Mouse (Mus musculus) liver, postnatal 0 days (tissue): Measurements from ENCODE around the gene Gucy1a1. TPM values are rescaled to one million over a fixed set of nuclear protein-coding genes. Genes with fewer than 3 reads are reported as not detected.

Experiments
- ATAC-seq: fragments of 200-750 bp; cut with Nextera tagmentation; 2 replicates; pipeline ENCODE4 v1.8.0; 2017; ENCODE audit warnings: mild to moderate bottlenecking, moderate library complexity
- DNase-seq: peaks from one replicate; pipeline ENCODE4 v3.0.0-alpha.2; 2016
- H3K27ac ChIP-seq: fragments of 300-500 bp; sonication (generic); 2 replicates; pipeline ENCODE4 v1.5.1; 2014; ENCODE audit warnings: antibody characterized with exemption, moderate library complexity, mild to moderate bottlenecking, low read depth
- H3K27me3 ChIP-seq: fragments of 300-500 bp; sonication (generic); 2 replicates; pipeline ENCODE4 v1.6.1; 2014; ENCODE audit warnings: low read length, control low read depth, mixed read lengths; ENCODE audit not compliant: insufficient read depth
- H3K36me3 ChIP-seq: fragments of 300-500 bp; sonication (generic); replicated peaks from 2 replicates; pipeline ENCODE4 v1.6.1; 2014; ENCODE audit warnings: mild to moderate bottlenecking, control low read depth, low read length, moderate library complexity, mixed read lengths; ENCODE audit not compliant: insufficient read depth
- H3K4me1 ChIP-seq: fragments of 300-500 bp; sonication (generic); 2 replicates; pipeline ENCODE4 v1.6.1; 2014; ENCODE audit warnings: antibody characterized with exemption, mild to moderate bottlenecking, control low read depth; ENCODE audit not compliant: insufficient read depth
- H3K4me2 ChIP-seq: fragments of 300-500 bp; sonication (generic); 2 replicates; pipeline ENCODE4 v1.6.1; 2014; ENCODE audit warnings: low read depth, mild to moderate bottlenecking, low read length, moderate library complexity, mixed read lengths
- H3K4me3 ChIP-seq: fragments of 300-500 bp; sonication (generic); 2 replicates; pipeline ENCODE4 v1.5.1; 2014; ENCODE audit warnings: low read depth, low read length
- H3K9ac ChIP-seq: fragments of 300-500 bp; sonication (generic); replicated peaks from 2 replicates; pipeline ENCODE4 v1.6.1; 2014; ENCODE audit warnings: mild to moderate bottlenecking, moderate library complexity
- H3K9me3 ChIP-seq: fragments of 300-500 bp; sonication (generic); 2 replicates; pipeline ENCODE4 v1.6.1; 2016; ENCODE audit warnings: mild to moderate bottlenecking, control low read depth, low read length, mixed read lengths
- CTCF ChIP-seq: sonication (generic); IDR thresholded peaks from 2 replicates; pipeline ENCODE4 v1.5.1; 2016; ENCODE audit warnings: antibody characterized with exemption, low read depth
- EP300 ChIP-seq: IDR thresholded peaks from 2 replicates; pipeline ENCODE4 v1.6.1; 2016; ENCODE audit warnings: antibody characterized with exemption, low read depth, mild to moderate bottlenecking
- WGBS: fragments of 180-500 bp; shearing (Covaris S2); extraction: QIAGEN DNeasy Blood & Tissue Kit; methylation state at CpG from one replicate; pipeline ENCODE4 v1.1.7; 2014; ENCODE audit not compliant: insufficient replicate concordance; 5-methylcytosine and 5-hydroxymethylcytosine counted together
- microRNA-seq: library from miRNA; unstranded; fragments of <30 nt; microRNA quantifications from one replicate; pipeline ENCODE4, GENCODE M21; 2016
- polyA plus RNA-seq: library from polyadenylated mRNA; unstranded; fragments of >200 nt; fragmentation: Nextera tagmentation; extraction: Ambion mirVana; gene quantifications from 2 replicates; pipeline ENCODE4 v1.2.1, GENCODE M21; 2015

Gucy1a1 gene
- polyA plus RNA-seq, 1 experiment from 2014 or later: 8.2 TPM

DNA sequence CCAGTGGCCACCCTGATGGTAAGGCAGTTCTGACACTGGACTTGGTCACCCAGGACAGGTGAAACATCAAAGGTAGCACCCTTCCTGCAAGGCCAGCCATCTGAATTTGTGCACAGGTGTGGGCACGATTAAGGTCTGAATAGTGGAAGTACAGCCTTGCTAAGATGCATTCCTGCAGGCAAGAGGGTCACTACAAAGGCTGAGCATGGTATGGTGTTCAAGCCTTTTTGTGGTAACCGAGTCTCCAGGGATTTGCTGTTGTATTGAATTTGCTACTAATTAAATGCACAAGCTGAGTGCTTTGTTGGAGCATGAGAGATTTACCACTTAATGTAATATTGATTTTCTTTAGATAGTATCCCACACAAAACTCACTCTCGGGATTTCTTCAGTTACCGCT is 97.5 kb downstream of the Gucy1a1 start:
- Histone ChIP-seq H3K27ac (no peak overlapping the region), H3K9me3 (no peaks in the 10 kb centered on the region), H3K36me3 (no peaks in the 10 kb centered on the region), H3K4me3 (no peak overlapping the region), H3K4me2 (no peak overlapping the region), H3K27me3 (no peaks in the 10 kb centered on the region), H3K4me1 (no peaks in the 10 kb centered on the region), H3K9ac (no peak overlapping the region)
- DNase-seq (no peak), ATAC-seq (no peak)
- TF ChIP-seq CTCF (no peak), EP300 (no peak)
- WGBS: 69% methylated on average over 4 of the region's 4 CpGs

DNA sequence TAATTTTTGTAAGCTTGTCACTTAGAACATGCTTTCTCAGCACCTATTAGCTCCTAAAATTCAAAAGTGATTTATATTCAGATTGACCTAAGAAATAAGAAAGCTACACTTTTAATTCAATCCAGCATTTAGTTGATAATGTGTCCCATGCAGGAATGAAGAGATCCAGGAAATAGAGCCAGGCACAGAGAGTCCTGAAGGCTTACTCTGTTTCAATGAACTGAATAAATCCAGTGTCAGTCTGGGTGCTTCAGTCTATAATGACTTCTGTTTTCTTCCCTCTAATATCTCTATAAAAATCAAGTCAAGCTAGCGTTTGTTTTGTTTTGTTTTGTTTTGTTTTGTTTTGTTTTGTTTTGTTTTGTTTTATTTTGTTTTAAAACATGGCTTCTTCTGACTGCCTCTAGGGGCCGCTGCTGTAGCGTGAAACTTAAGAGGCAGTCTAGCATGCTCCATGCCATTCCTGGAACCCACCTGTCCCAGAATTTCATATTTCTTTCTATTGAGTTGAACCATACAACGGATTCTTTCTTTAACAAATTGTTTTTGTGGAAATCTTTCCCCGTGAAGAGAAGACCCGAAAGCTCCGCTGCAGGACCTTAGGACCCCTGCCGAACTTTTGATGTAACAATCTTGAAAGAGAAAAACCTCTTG is 98.4 kb downstream of the Gucy1a1 start:
- no peaks in the 10 kb centered on the region for H3K9me3 ChIP-seq

DNA sequence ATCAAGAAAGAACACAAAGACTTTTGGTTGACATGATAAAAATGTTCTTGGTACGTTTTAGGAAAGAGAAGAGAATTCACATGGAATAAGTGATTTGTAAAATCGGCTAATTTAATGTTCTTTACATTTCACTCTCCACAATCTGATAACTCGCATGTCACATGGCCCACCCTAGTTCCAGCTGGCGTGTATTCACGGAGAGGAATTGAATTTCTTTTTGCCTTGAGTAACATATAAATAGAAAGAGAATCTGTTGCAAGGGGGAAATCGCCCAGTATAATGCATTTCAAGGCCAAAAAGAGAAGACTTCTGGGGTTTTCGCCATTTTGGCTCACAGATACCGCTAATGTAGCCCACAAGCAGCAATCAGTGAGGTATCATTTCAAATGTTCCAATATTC is 99.5 kb downstream of the Gucy1a1 start:
- Histone ChIP-seq H3K4me3 (no peak overlapping the region), H3K4me1 (no peaks in the 10 kb centered on the region), H3K4me2 (no peak overlapping the region), H3K27ac (no peak overlapping the region), H3K36me3 (no peaks in the 10 kb centered on the region), H3K9ac (no peak overlapping the region), H3K27me3 (no peaks in the 10 kb centered on the region), H3K9me3 (no peaks in the 10 kb centered on the region)
- DNase-seq (no peak), ATAC-seq (no peak)
- 77% methylated on average over 8 of the region's 8 CpGs for WGBS
- no peak for TF ChIP-seq EP300
- TF ChIP-seq CTCF: no peak

More for the DNA sequence above, 98.4 kb downstream of the Gucy1a1 start:
- no peak overlapping the region for H3K27ac ChIP-seq
- no peaks in the 10 kb centered on the region for H3K4me1 ChIP-seq
- H3K4me3 ChIP-seq: no peak overlapping the region
- DNase-seq: peak; percentile 24
- H3K9ac ChIP-seq: no peak overlapping the region
- H3K4me2 ChIP-seq: no peak overlapping the region
- no peak for ATAC-seq
- no peaks in the 10 kb centered on the region for H3K36me3 ChIP-seq
- WGBS: 34% methylated on average over 8 of the region's 8 CpGs
- TF ChIP-seq EP300: no peak
- peak; percentile 73 for TF ChIP-seq CTCF
- no peaks in the 10 kb centered on the region for H3K27me3 ChIP-seq

DNA sequence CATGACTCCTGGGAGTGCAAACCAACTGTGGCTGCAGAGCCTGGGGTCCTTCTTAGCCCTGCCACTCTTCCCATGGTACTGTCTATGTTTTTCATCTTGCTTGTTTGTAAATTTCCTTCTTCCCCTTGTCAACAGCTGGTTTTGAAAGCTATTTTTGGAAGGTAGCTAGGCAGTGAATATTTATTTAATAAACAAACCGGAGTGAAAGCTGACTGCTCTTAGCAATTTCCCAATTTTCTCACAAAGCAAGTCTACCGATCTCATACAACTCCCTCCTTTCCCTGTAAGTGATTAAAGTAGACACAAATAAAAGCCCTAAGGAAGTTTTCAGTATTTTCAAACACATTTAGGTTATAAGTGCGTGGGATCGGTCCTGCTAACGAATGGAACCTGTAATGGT is 100.7 kb downstream of the Gucy1a1 start:
- Histone ChIP-seq H3K27ac (no peak overlapping the region), H3K9me3 (no peaks in the 10 kb centered on the region), H3K4me1 (no peaks in the 10 kb centered on the region), H3K4me2 (no peak overlapping the region), H3K4me3 (no peak overlapping the region), H3K36me3 (no peaks in the 10 kb centered on the region), H3K9ac (no peak overlapping the region), H3K27me3 (no peaks in the 10 kb centered on the region)
- ATAC-seq (no peak), DNase-seq (no peak)
- TF ChIP-seq CTCF: no peak
- TF ChIP-seq EP300: no peak
- WGBS: 81% methylated on average over 5 of the region's 5 CpGs

DNA sequence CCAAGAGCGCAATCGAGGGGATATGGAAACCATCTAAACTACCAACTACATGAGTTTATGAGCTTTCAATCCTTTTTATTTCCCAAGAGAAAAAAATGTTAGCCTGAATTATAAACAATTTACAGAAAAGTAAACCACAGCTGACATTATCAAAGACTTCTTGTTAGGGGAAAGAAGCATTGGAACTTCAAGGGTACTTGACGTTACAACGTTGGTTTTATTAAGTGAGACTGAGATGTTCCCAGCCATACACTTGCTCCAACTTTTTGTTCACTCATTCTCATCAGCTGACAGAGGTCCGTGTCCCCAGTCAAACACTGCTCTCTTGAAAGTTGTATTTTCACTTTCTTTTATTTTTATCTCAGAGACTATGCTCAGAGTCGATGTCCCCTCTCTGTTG is 101.9 kb downstream of the Gucy1a1 start:
- DNase-seq (no peak), ATAC-seq (no peak)
- no peak overlapping the region for H3K4me3 ChIP-seq
- no peaks in the 10 kb centered on the region for H3K36me3 ChIP-seq
- no peaks in the 10 kb centered on the region for H3K27me3 ChIP-seq
- WGBS: 77% methylated on average over 6 of the region's 6 CpGs
- TF ChIP-seq CTCF (no peak), EP300 (no peak)
- no peaks in the 10 kb centered on the region for H3K4me1 ChIP-seq
- no peak overlapping the region for H3K27ac ChIP-seq
- H3K9me3 ChIP-seq: no peaks in the 10 kb centered on the region
- no peak overlapping the region for H3K4me2 ChIP-seq
- no peak overlapping the region for H3K9ac ChIP-seq

Small RNA genes within 50 kb of the gene (microRNA-seq; reads per million reads assigned to microRNA genes)
- not detected for gene Mir7010

Other genes with a start within 250 kb of the Gucy1a1 start
- 33.7 and 35.6 TPM in 2 replicates for gene Ctso, start 213.2 kb downstream of the Gucy1a1 start, polyA plus RNA-seq
- 8.6 and 9.3 TPM in 2 replicates for gene Tdo2, start 169.6 kb downstream of the Gucy1a1 start, polyA plus RNA-seq
- 0.64 and 1.1 TPM in 2 replicates for gene Asic5, start 163.5 kb downstream of the Gucy1a1 start, polyA plus RNA-seq
- 6.9 and 7.7 TPM in 2 replicates for gene Gucy1b1, start 71.1 kb downstream of the Gucy1a1 start, polyA plus RNA-seq
- 0.05 and 0.18 TPM in 2 replicates for gene Map9, start 212.3 kb upstream of the Gucy1a1 start, polyA plus RNA-seq